Mouse (Mus musculus): ENCODE results near the gene Kctd5. TPM values are rescaled to one million over a fixed set of nuclear protein-coding genes. Genes with fewer than 3 reads are reported as not detected.
A peak's percentile ranks its signal among the peaks of the same experiment; 100 is the strongest.
"Not testable (repeated sequence)": the region's sequence is repeated elsewhere in the genome, so short reads cannot be mapped to it uniquely, and the experiment has no call there.

Gene Kctd5
- polyA plus RNA-seq (2015; fragmentation: Nextera tagmentation; extraction: Ambion mirVana), result 54.8 and 56.2 TPM in 2 replicates

- Histone ChIP-seq H3K27me3 (ENCODE audit: control insufficient read depth, insufficient read depth, low read length) (no peaks in the 10 kb centered on the region), H3K36me3 (ENCODE audit: control insufficient read depth, insufficient read depth, low read length) (peaks cover 7% of the 10 kb centered on the region), H3K4me3 (replicated peaks; ENCODE audit: low read length) (peak within 1 kb of the TSS; percentile 96), H3K4me1 (ENCODE audit: control insufficient read depth, insufficient read depth, low read length) (peaks cover 14% of the 10 kb centered on the region), H3K9me3 (replicated peaks; ENCODE audit: control insufficient read depth, low read length) (no peaks in the 10 kb centered on the region), H3K27ac (ENCODE audit: low read length) (peak within 1 kb of the TSS; percentile 83), H3K4me2 (ENCODE audit: low read depth, low read length) (peak within 1 kb of the TSS; percentile 87), H3K9ac (ENCODE audit: low read length) (peak within 1 kb of the TSS; percentile 96)
- WGBS, result under 1% methylated on average over 61 of the region's 62 CpGs
- peak; percentile 98 for ATAC-seq (ENCODE audit: insufficient read depth, low FRiP score)
Observed at GRCm38 (mm10) chr17:24072919-24073696, at the start of gene Kctd5. Gene Kctd5, minus strand, starts transcription at chr17:24073485.

GRCm38 (mm10) chr17:24119446-24119845 lies 46.2 kb upstream of the Kctd5 start:
- WGBS, result 77% methylated on average over 3 of the region's 3 CpGs
- no peak overlapping the region for H3K27ac ChIP-seq (ENCODE audit: low read length)
- no peaks in the 10 kb centered on the region for H3K27me3 ChIP-seq (ENCODE audit: control insufficient read depth, insufficient read depth, low read length)
- H3K36me3 ChIP-seq (ENCODE audit: control insufficient read depth, insufficient read depth, low read length), result no peaks in the 10 kb centered on the region
- no peak for ATAC-seq (ENCODE audit: insufficient read depth, low FRiP score)
- no peak overlapping the region for H3K4me3 ChIP-seq (replicated peaks; ENCODE audit: low read length)
- H3K9ac ChIP-seq (ENCODE audit: low read length), result no peak overlapping the region
- H3K4me2 ChIP-seq (ENCODE audit: low read depth, low read length), result no peak overlapping the region
- H3K9me3 ChIP-seq (replicated peaks; ENCODE audit: control insufficient read depth, low read length), result no peaks in the 10 kb centered on the region
- H3K4me1 ChIP-seq (ENCODE audit: control insufficient read depth, insufficient read depth, low read length), result 0 out of 2 replicates have a peak, but pooled peaks cover 4% of the 10 kb centered on the region

GRCm38 (mm10) chr17:24113031-24113430 lies 39.7 kb upstream of the Kctd5 start:
- peaks cover 3% of the 10 kb centered on the region; the same call in 1 of the 2 replicates for H3K36me3 ChIP-seq (ENCODE audit: control insufficient read depth, insufficient read depth, low read length)
- H3K4me2 ChIP-seq (ENCODE audit: low read depth, low read length), result no peak overlapping the region
- H3K9me3 ChIP-seq (replicated peaks; ENCODE audit: control insufficient read depth, low read length), result no peaks in the 10 kb centered on the region
- 0 out of 2 replicates have a peak, but pooled peaks cover 4% of the 10 kb centered on the region for H3K4me1 ChIP-seq (ENCODE audit: control insufficient read depth, insufficient read depth, low read length)
- no peak overlapping the region for H3K9ac ChIP-seq (ENCODE audit: low read length)
- no peak overlapping the region for H3K27ac ChIP-seq (ENCODE audit: low read length)
- ATAC-seq (ENCODE audit: insufficient read depth, low FRiP score), result no peak
- no peaks in the 10 kb centered on the region for H3K27me3 ChIP-seq (ENCODE audit: control insufficient read depth, insufficient read depth, low read length)
- WGBS, result 84% methylated on average over 4 of the region's 4 CpGs
- no peak overlapping the region for H3K4me3 ChIP-seq (replicated peaks; ENCODE audit: low read length)

GRCm38 (mm10) chr17:24111256-24111655 lies 38.0 kb upstream of the Kctd5 start:
- WGBS, result 37% methylated on average over 1 of the region's 1 CpGs
- H3K9ac ChIP-seq (ENCODE audit: low read length), result no peak overlapping the region

GRCm38 (mm10) chr17:24108896-24109295 lies 35.6 kb upstream of the Kctd5 start:
- H3K4me3 ChIP-seq (replicated peaks; ENCODE audit: low read length), result no peak overlapping the region
- H3K9me3 ChIP-seq (replicated peaks; ENCODE audit: control insufficient read depth, low read length), result no peaks in the 10 kb centered on the region
- no peak overlapping the region for H3K27ac ChIP-seq (ENCODE audit: low read length)
- H3K4me1 ChIP-seq (ENCODE audit: control insufficient read depth, insufficient read depth, low read length), result no peaks in the 10 kb centered on the region
- 68% methylated on average over 1 of the region's 1 CpGs for WGBS
- no peak for ATAC-seq (ENCODE audit: insufficient read depth, low FRiP score)
- peaks cover 4% of the 10 kb centered on the region; the same call in 1 of the 2 replicates for H3K36me3 ChIP-seq (ENCODE audit: control insufficient read depth, insufficient read depth, low read length)
- no peak overlapping the region for H3K4me2 ChIP-seq (ENCODE audit: low read depth, low read length)
- no peaks in the 10 kb centered on the region for H3K27me3 ChIP-seq (ENCODE audit: control insufficient read depth, insufficient read depth, low read length)
- H3K9ac ChIP-seq (ENCODE audit: low read length), result no peak overlapping the region

More at GRCm38 (mm10) chr17:24111256-24111655, 38.0 kb upstream of the Kctd5 start:
- Histone ChIP-seq H3K27ac (ENCODE audit: low read length) (no peak overlapping the region), H3K9me3 (replicated peaks; ENCODE audit: control insufficient read depth, low read length) (no peaks in the 10 kb centered on the region), H3K4me1 (ENCODE audit: control insufficient read depth, insufficient read depth, low read length) (no peaks in the 10 kb centered on the region), H3K36me3 (ENCODE audit: control insufficient read depth, insufficient read depth, low read length) (peaks cover 3% of the 10 kb centered on the region; the same call in 1 of the 2 replicates), H3K4me2 (ENCODE audit: low read depth, low read length) (no peak overlapping the region), H3K27me3 (ENCODE audit: control insufficient read depth, insufficient read depth, low read length) (no peaks in the 10 kb centered on the region), H3K4me3 (replicated peaks; ENCODE audit: low read length) (no peak overlapping the region)
- no peak for ATAC-seq (ENCODE audit: insufficient read depth, low FRiP score)

GRCm38 (mm10) chr17:24105111-24105510 lies 31.8 kb upstream of the Kctd5 start:
- no peak for ATAC-seq (ENCODE audit: insufficient read depth, low FRiP score)

GRCm38 (mm10) chr17:24098354-24098753 lies 25.1 kb upstream of the Kctd5 start:
- H3K27ac ChIP-seq (ENCODE audit: low read length), result no peak overlapping the region
- no peaks in the 10 kb centered on the region for H3K9me3 ChIP-seq (replicated peaks; ENCODE audit: control insufficient read depth, low read length)
- 83% methylated on average over 4 of the region's 4 CpGs for WGBS
- H3K9ac ChIP-seq (ENCODE audit: low read length), result no peak overlapping the region
- H3K4me3 ChIP-seq (replicated peaks; ENCODE audit: low read length), result no peak overlapping the region
- no peak for ATAC-seq (ENCODE audit: insufficient read depth, low FRiP score)
- peaks cover 14% of the 10 kb centered on the region for H3K36me3 ChIP-seq (ENCODE audit: control insufficient read depth, insufficient read depth, low read length)
- H3K4me1 ChIP-seq (ENCODE audit: control insufficient read depth, insufficient read depth, low read length), result no peaks in the 10 kb centered on the region
- no peaks in the 10 kb centered on the region for H3K27me3 ChIP-seq (ENCODE audit: control insufficient read depth, insufficient read depth, low read length)
- no peak overlapping the region for H3K4me2 ChIP-seq (ENCODE audit: low read depth, low read length)

More at GRCm38 (mm10) chr17:24105111-24105510, 31.8 kb upstream of the Kctd5 start:
- H3K4me2 ChIP-seq (ENCODE audit: low read depth, low read length), result no peak overlapping the region
- H3K4me1 ChIP-seq (ENCODE audit: control insufficient read depth, insufficient read depth, low read length), result no peaks in the 10 kb centered on the region
- H3K27me3 ChIP-seq (ENCODE audit: control insufficient read depth, insufficient read depth, low read length), result no peaks in the 10 kb centered on the region
- no peak overlapping the region for H3K27ac ChIP-seq (ENCODE audit: low read length)
- H3K9ac ChIP-seq (ENCODE audit: low read length), result no peak overlapping the region
- 70% methylated on average over 2 of the region's 2 CpGs for WGBS
- H3K9me3 ChIP-seq (replicated peaks; ENCODE audit: control insufficient read depth, low read length), result no peaks in the 10 kb centered on the region
- no peak overlapping the region for H3K4me3 ChIP-seq (replicated peaks; ENCODE audit: low read length)
- peaks cover 14% of the 10 kb centered on the region for H3K36me3 ChIP-seq (ENCODE audit: control insufficient read depth, insufficient read depth, low read length)

- Histone ChIP-seq H3K4me1 (ENCODE audit: control insufficient read depth, insufficient read depth, low read length) (no peaks in the 10 kb centered on the region), H3K9me3 (replicated peaks; ENCODE audit: control insufficient read depth, low read length) (no peaks in the 10 kb centered on the region), H3K4me2 (ENCODE audit: low read depth, low read length) (no peak overlapping the region), H3K27ac (ENCODE audit: low read length) (no peak overlapping the region), H3K9ac (ENCODE audit: low read length) (no peak overlapping the region), H3K27me3 (ENCODE audit: control insufficient read depth, insufficient read depth, low read length) (no peaks in the 10 kb centered on the region), H3K4me3 (replicated peaks; ENCODE audit: low read length) (no peak overlapping the region), H3K36me3 (ENCODE audit: control insufficient read depth, insufficient read depth, low read length) (peaks cover 20% of the 10 kb centered on the region)
- ATAC-seq (ENCODE audit: insufficient read depth, low FRiP score), result no peak
- WGBS, result 94% methylated on average over 1 of the region's 1 CpGs
Observed at GRCm38 (mm10) chr17:24090575-24090974, 17.3 kb upstream of the Kctd5 start.

- H3K36me3 ChIP-seq (ENCODE audit: control insufficient read depth, insufficient read depth, low read length), result peaks cover 16% of the 10 kb centered on the region; the same call in 1 of the 2 replicates
- WGBS, result 77% methylated on average over 4 of the region's 4 CpGs
Observed at GRCm38 (mm10) chr17:24086399-24086798, 13.1 kb upstream of the Kctd5 start.

More at GRCm38 (mm10) chr17:24086399-24086798, 13.1 kb upstream of the Kctd5 start:
- not testable (repeated sequence) for H3K27me3 ChIP-seq (ENCODE audit: control insufficient read depth, insufficient read depth, low read length); H3K4me3 ChIP-seq (replicated peaks; ENCODE audit: low read length); H3K4me2 ChIP-seq (ENCODE audit: low read depth, low read length); H3K4me1 ChIP-seq (ENCODE audit: control insufficient read depth, insufficient read depth, low read length); H3K9ac ChIP-seq (ENCODE audit: low read length); H3K27ac ChIP-seq (ENCODE audit: low read length); ATAC-seq (ENCODE audit: insufficient read depth, low FRiP score); H3K9me3 ChIP-seq (replicated peaks; ENCODE audit: control insufficient read depth, low read length)

Data from stomach, embryonic 16.5 days (tissue).